Mouse (Mus musculus): ENCODE data around the gene Dyx1c1.

GRCm38 (mm10) chr9:73000487-73000886 lies 41.9 kb downstream of the Dyx1c1 start:
- TF ChIP-seq CTCF (IDR thresholded peaks at IDR 0.05; ENCODE audit: extremely low read depth, insufficient read length, insufficient replicate concordance, low read depth, low read length) (no peak), POLR2A (IDR thresholded peaks at IDR 0.05; ENCODE audit: low read depth, low read length) (no peak)
